Mouse (Mus musculus) heart, postnatal 25 days (tissue): ENCODE data around the gene Prkce. TPM values are rescaled to one million over a fixed set of nuclear protein-coding genes. Genes with fewer than 3 reads are reported as not detected.

Experiments
- DNase-seq: peaks from one replicate; pipeline ENCODE4 v3.0.0; 2022; ENCODE audit warnings: low spot score
- intact Hi-C: fragments of 180-260 bp; cut with DNase I; formaldehyde crosslinking; loops from one replicate; pipeline ENCODE4 v1.15.1; 2025
- total RNA-seq, 2 experiments: library from RNA; stranded (reverse); gene quantifications; 2 replicates each; pipeline ENCODE4 v1.2.3; 2021

The Prkce gene
- total RNA-seq, 2 experiments from 2014 or later, result 25.9 to 28.3 TPM

DNA sequence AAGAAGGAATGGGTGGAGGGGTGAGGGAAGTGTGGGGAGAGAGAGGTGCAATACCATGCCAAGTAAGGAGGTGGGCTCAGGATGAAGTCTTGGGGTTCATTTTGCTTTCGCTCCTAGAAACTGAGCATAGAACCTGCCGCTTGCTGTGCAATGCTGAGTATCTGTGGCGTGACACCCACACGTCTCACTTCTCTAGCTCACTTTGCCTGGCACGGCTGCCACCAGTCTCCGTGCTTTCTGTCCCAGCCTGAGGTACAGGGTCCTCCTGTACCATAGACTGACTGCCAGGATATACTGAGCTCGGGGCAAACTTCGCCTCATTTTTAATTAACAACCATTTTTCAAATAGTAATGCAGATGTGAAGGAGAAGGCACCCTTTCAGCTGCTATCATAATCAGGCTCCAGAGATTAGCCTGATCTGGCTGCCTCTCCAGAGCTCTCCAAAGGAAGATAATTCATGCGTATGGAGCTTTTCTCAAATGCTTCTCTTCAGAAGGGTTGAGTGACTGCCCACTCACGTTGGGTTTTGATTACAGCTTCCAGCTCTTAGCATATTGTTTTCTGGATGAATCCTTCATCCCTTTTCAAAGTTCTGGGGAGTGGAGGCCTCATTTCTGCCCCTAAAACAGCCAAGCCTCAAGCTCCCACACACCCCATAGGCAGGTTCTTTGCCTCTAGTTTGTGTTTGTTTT is 253.2 kb downstream of the Prkce start:
- DNase-seq, result no peak
- intact Hi-C loops, result no loop called here

DNA sequence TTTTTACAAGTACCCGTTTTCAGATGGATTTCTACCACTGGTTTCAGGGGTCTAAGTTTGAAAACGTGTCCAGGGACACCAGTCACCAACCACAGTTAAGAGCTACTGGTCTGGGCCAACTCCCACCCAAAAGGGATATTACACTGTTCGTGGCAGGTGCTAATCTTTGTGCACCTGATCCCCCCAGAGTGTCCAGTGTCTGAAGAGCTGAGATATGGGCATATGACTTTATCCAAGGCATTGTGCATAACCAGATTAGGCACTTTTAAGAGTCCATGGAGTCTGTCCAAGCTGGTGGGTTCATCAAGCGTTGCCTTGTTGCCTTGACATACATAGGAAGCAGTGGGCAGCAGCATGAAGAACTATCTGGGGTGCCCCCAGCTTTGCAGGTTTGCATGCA is 254.4 kb downstream of the Prkce start:
- intact Hi-C loops, result no loop called here
- DNase-seq, result no peak

DNA sequence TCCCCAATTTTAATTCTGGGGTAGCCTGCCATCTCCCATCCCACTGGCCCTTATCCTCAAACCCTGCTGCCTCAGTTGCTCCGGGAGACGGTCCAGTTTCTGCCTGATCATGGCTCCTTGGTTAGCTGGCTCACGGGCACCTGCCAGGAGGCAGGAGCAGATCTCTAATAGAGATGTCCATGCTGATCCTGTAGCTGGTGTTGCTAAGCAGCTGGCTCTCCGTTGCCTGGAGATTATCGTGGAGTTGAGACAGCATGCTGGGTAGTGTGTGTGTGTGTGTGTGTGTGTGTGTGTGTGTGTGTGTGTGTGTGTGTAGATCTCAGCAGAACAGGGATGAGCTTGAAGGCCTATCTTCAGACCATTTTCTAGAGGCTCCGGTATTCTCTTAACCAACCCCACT is 262.3 kb downstream of the Prkce start:
- intact Hi-C loops, result loop anchor here (5.0 kb wide), 1 partner anchor 78 kb away; no protein-coding TSS in a partner anchor
- no peak for DNase-seq

DNA sequence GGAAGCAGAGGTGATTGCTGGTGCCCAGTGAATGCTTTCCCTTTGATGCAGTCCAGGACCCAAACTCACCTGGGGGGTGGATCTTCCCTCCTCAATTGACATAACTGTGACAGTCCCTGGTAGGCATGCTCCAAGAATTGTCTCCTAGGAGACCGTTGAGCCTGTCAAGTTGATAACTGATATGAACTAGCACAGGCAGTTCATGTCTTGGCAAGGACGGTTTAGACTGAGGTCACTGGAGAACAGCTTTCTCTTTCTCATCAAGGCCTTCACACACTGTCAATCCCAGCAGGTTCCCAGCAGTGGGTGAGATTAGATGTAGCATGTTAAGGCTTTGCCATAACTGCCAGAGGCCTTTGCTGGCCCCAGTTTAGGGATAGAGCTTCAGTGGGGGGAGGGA is 265.5 kb downstream of the Prkce start:
- intact Hi-C loops, result loop anchor here (5.0 kb wide), 1 partner anchor 81 kb away; no protein-coding TSS in a partner anchor

DNA sequence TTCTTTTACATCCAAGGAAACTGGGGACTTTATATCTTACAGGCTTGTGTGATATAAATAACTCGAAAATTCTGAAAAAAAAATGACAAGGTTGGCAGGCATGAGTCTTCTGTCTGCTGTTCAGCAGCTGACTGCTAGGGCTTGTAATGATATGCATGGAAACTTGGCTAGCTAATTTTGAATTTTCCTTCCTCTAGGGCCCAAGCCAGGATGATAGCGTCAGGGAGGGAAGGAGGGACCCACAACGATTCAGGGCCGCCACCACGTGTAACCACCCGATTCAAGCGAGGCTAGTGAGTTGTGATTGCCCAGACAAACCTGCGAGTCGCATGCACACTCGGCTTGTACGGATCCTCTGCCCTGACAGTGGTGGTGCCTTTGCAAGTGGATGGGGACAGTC is 266.2 kb downstream of the Prkce start:
- intact Hi-C loops, result loop anchor here (5.0 kb wide), 1 partner anchor 82 kb away; no protein-coding TSS in a partner anchor

More for the DNA sequence above, 265.5 kb downstream of the Prkce start:
- DNase-seq, result no peak

DNA sequence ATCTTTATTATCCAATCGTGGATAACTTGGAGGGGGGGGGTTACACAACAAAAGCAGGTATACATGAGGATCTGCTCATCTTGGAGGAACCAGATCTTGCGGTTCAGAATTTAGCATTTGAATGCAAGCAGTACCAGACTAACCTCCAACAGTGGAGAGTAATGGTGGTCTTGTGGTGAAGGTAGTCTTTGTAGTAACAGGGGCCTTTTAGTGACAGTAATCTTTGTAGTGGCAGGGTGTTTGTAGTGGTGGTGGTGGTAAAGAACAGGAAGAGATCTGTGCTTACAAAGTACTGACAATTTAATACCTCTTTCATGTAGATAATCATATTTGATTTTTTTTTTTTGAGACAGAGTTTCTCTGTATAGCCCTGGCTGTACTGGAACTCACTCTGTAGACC is 267.2 kb downstream of the Prkce start:
- intact Hi-C loops, result loop anchor here (5.0 kb wide), 1 partner anchor 82 kb away; no protein-coding TSS in a partner anchor
- no peak for DNase-seq

More for the DNA sequence above, 266.2 kb downstream of the Prkce start:
- DNase-seq, result no peak

DNA sequence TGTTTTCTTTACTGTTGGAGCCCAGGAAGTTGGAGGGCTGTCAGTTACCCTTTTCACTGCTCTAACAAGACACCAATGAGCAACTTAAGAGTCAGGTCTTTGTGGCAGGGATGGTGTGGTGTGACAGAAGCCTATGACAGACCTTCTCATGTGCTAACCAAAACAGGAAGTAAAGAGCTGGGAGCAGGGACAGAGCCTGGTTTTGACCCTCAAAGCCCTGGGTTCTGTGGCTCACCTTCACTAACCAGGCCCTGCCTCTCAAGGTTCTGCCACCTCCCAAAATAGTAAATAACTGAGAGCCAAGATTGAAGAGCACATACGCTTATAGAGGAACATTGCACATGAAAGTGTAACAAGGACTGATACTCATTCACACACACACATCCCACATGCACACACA is 268.0 kb downstream of the Prkce start:
- DNase-seq, result no peak
- intact Hi-C loops, result no loop called here

DNA sequence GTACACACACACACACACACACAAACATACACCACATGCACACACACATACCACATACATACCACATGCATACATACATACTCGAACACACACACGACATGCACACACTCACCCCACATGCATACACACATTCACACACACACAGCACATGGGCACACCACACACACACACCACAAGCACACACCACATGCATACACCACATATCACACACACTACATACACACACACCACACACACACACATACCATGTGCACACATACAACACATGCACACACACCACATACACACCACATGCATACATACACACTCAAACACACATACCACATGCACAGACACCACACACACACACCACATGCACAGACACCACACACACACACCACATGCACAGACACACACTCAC is 268.4 kb downstream of the Prkce start:
- no peak for DNase-seq
- intact Hi-C loops, result no loop called here

DNA sequence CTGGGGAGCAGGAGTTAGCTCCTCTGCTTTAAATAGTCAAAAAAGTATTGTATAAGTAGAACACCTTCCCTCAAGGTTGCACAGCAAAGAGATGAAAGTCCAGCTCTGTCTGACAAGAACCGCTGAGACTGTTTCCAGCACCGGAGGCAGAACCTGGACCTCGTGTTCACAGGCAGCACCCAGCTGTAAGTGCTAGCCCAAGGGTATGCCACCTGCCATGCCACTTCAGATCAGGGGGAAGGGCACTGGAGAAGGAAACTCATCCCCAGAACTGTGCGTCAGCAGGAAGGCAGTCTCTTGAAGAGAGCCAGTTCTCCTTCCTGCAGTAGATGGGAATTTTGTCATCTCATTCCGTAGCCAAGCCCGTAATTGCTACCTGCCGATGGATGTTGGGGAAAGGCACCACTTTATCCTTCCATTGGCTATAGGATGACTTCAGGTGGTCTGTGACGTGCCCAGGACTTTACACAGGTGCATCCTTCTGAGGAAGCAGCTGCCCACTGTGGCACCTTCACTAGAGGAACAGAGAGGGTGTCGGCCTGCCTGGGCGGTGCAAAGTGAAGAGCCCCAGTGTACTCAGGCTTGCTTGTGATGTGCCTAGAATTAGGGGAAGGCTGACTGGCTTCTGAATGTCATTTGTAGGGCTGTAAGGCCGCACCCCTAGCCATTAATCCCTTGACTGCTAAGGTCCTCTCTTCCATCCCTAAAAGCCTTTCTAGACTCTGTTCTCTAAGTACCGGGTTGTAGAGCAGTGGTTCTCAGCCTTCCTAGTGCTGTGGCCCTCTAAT is 269.2 kb downstream of the Prkce start:
- no peak for DNase-seq
- intact Hi-C loops, result no loop called here

DNA sequence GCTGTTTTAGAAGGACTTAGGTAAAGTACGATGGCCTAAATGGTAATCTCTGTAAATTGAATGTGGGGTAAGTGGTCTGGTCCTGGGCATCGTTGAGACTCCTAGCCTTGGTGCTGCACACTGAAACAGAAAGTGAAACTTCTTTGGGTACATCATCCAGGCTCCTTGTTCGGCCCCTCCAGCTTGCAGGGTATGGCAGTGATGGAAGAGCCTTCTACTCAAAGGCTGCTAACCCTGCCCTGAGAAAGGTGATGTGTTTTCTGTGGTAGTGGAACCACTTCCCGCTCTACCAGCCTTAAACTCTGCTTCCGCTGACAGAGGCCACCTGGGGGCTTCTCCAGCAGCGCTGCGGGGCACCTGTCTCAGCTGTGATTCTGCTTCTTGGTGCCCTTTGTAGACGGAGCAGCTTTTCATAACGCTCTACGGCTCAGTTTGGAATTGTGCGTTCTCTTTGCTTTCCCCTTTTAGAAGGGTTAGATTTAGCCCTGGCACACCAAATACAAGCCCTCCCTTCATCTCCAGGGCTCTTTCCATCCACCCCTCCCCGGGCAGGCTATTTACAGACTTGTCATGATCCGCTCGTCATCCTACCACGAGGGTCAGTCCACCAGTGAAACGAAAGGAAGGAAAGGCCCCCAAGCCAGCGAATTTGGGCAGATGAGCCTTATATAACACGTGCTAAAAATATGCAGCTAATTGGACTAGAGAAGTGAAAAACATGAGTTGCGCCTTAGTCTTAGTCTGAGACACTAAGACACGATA is 270.1 kb downstream of the Prkce start:
- intact Hi-C loops, result no loop called here
- DNase-seq, result peak; percentile 24

DNA sequence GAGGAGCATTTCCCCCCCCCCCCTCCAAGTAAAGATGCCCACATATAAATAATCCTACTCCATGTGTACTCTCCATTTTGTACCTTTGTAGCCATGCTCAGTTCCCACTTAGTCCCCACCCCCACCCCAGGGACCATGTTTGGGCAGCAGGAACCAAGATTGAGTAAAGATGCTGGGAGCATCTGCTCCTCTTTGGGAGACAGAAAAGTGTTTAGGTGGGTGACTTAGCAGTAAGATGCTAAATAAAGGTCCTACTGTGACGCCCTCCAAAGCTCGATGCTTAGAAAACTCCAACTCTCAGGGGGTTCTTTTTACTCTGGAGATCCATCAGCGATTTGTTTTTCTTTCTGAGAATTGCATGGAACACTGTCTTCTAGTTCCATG is 270.7 kb downstream of the Prkce start:
- intact Hi-C loops, result no loop called here
- DNase-seq, result no peak

DNA sequence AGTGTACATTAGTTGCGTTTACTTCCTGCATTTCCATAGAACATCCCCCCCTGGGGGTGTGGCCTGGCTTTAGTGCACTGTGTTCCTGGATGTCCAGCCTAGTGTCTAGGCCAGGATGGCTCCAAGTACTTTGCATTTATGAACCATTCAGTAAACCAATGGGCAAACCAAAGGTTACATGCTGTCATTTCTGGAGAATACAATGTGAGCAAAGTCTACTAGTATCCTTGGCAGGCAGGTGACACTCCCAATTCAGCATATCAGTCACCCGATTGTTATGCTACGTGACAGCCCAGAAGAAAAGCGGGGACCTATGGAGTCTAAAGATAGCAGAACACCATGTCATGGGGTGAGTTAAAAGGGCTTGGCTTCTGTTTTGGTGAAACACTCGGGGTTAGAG is 271.2 kb downstream of the Prkce start:
- intact Hi-C loops, result no loop called here
- no peak for DNase-seq

DNA sequence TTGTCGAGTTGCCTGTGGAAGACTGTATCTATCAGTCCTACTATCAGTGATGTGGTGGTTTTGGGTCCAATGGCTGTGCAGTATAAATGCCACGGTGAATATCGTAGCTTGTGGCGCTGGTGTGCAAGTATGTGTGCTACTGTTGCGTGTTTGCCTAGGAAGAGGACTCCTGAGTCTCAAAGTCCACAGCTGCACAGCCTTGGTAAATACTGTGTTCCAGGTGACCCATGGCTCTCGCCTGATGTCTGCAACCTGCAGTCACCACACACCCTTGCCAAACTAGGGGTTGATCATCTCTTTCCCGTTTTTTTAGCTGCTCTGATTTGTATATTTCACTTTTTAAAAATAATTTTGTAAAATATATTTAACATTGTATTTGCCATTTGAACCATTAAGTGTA is 273.5 kb downstream of the Prkce start:
- intact Hi-C loops, result no loop called here
- no peak for DNase-seq

DNA sequence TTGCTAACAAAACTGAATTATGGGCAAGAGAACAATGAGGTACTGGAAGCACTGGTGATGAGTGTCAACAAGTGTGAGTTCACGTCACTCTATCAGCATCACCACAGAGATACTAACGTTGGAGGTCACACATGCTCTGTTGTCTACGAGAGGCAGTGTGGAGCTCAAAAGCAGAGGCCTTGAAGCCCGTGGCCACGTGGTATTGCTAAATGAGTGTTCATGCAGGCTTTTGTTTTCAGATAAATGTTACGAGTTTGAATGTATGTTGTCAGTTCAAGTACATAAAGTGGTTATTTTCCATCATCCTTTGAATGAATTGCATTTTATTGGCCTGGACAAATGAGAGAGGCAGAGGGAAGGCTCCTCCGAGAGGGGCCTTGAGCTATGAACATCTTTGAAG is 276.3 kb downstream of the Prkce start:
- intact Hi-C loops, result no loop called here

DNA sequence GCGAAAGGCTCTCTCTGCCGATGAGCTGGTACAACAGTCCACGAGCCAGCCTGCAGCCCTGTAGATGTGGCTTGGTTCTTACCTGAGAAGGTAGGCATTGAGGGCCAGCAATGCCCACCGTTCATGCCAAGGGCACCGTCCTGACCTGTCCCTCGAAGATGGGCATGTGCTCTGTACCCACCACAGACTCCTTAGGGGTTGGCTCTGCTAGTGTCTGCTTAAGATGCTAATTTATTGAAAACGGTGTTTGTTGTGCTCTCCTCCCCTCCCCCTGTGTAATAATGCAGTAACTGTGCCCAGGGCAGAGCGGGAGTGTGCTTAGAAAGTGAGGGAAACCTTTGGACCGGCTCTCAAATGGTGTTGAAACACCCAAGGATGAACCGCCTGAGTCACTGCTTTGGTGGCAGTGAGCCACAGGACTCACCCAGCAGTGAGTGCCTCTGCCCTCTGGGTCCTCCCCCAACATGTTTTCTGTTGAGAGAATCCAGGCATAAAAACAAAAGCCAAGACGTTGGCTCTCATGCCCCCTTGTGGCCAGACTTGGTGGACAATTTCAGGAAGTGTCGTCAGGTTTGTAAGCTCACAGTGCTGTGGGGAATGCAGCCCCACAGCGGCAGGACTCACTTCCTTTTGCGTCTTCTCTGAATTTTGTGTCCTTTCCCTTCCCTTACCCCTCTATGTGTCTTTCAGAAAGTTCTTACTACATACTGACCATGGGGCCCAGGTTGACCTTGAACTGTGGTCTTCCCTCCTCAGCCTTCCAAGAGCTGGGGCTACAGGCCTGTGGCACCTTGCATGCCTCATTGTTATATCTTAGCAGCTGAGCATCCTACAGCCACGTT is 277.2 kb downstream of the Prkce start:
- DNase-seq, result peak; percentile 83
- intact Hi-C loops, result loop anchor here (1.0 kb wide), 1 partner anchor 282 kb away; no protein-coding TSS in a partner anchor

More for the DNA sequence above, 276.3 kb downstream of the Prkce start:
- DNase-seq, result no peak

DNA sequence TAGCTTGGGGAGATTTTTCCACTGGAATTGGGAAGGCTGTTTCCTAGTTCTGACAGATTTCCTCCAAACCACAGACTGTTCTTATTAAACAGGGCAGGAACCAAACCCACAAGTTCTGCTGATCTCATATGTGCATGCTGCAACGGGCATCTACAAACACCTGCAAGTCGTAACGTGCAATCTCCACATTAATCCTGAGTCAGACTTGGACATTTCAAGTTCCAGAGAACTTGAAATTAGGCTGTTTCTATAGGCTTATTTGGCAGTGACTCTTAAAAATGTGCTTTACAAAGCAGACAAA is 277.8 kb downstream of the Prkce start:
- intact Hi-C loops, result loop anchor here (1.0 kb wide), 1 partner anchor 283 kb away; no protein-coding TSS in a partner anchor
- no peak for DNase-seq

DNA sequence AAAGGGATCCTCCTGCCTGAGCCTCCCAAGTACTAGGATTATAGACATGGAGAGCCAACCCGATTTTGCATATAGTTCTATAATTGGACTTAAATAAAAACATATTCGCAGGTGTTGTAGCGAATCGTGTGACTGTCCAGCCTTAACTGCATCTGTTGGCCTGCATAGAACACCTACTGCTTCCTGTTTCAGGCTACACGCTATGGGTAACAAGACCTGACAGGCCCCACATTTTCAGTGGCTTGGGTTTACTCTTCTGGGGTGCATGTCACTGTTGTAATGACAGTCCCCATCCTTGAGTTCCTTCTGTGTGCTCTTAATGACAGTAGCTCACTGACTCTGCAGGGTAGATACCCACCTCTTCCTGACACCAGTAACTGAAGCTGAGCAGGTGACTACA is 278.3 kb downstream of the Prkce start:
- intact Hi-C loops, result loop anchor here (1.0 to 2.0 kb wide), 2 partner anchors 147 to 284 kb away; no protein-coding TSS in a partner anchor
- DNase-seq, result no peak

DNA sequence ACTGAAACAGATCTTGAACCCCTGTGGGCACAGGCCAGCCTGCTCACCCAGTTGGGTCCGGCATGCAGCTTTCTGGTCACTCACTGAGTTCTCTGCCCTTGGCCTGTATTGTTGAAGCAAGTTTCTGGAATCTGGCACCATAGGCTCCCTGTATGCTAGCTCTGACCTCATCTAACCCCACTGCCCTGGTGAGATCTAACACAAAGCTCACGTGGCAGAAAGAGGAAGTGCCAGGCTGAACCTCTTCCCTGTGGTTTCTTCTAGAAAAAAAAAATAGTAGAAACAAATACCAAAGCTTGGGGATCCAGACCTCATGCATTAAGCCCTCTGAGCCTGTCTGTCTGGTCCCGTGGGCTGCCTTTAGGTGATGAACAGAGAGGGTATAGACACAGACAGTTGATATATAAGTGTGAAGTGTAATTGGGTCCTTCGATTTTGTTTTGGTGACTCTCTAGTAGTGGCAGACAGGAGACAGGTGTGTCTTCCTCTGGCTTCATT is 279.6 kb downstream of the Prkce start:
- intact Hi-C loops, result loop anchor here (2.0 kb wide), 1 partner anchor 148 kb away; no protein-coding TSS in a partner anchor
- no peak for DNase-seq

DNA sequence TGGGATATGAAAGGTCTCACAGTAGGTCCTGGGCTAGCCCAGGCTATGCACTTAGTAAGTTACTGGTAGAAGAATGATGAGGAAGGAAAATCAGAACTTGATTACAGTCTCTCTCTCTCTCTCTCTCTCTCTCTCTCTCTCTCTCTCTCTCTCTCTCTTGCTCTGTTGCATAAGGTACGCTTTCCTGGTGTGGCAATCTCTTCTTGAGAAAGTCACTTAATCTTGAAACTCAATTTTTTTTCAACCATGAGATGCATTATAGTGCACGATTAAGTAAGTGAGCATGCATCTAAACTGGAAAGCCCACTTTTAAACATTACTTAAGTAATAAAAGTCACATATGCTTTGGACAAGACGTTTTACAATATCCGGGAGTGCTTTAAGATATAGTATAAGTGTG is 285.3 kb downstream of the Prkce start:
- DNase-seq, result no peak

More for the DNA sequence above, 285.3 kb downstream of the Prkce start:
- intact Hi-C loops, result no loop called here
